Mouse (Mus musculus) G1E (cell line): ENCODE measurements at regions not wholly inside any gene's neighbourhood (a gene's known extent, or its start where the extent isn't known, plus 50 kb on each side); places are given as distances from the start of the nearest gene placed in this dataset.

Source experiments
- ATAC-seq: 2 replicates; pipeline ENCODE4 v1.8.0; 2016; ENCODE audit warnings: mild to moderate bottlenecking; ENCODE audit not compliant: insufficient number of reproducible peaks, poor library complexity, low FRiP score, severe bottlenecking; ENCODE audit errors: extremely low read depth
- DNase-seq: peaks from one replicate; pipeline ENCODE4 v3.0.0; 2012; ENCODE audit warnings: low spot score
- H3K27me3 ChIP-seq: 2 replicates; pipeline ENCODE4 v1.6.1; 2012; ENCODE audit warnings: mild to moderate bottlenecking, low read length, inconsistent platforms; ENCODE audit not compliant: insufficient read depth
- H3K36me3 ChIP-seq: replicated peaks from 2 replicates; pipeline ENCODE3; 2012; ENCODE audit warnings: mild to moderate bottlenecking, inconsistent platforms
- H3K4me1 ChIP-seq: 2 replicates; pipeline ENCODE4 v1.6.1; 2012; ENCODE audit warnings: low read depth, low read length, inconsistent platforms, mixed read lengths; ENCODE audit not compliant: insufficient read depth
- H3K4me3 ChIP-seq: 2 replicates; pipeline ENCODE4 v1.5.1; 2012; ENCODE audit warnings: low read depth, mild to moderate bottlenecking, inconsistent platforms, low read length, moderate library complexity, mixed read lengths
- H3K9me3 ChIP-seq: replicated peaks from 2 replicates; pipeline ENCODE4 v1.6.1; 2012; ENCODE audit warnings: inconsistent platforms
- CTCF ChIP-seq: IDR thresholded peaks from 2 replicates; pipeline ENCODE4 v1.5.1; 2012; ENCODE audit warnings: low read depth, low read length, inconsistent platforms, mixed read lengths
- GATA1 ChIP-seq: IDR thresholded peaks from 2 replicates; pipeline ENCODE4 v1.6.1; 2012; ENCODE audit warnings: borderline replicate concordance, low read length, inconsistent platforms, mixed read lengths
- GATA2 ChIP-seq: IDR thresholded peaks from 2 replicates; pipeline ENCODE4 v1.6.1; 2012; ENCODE audit warnings: low read depth, low read length, inconsistent platforms, borderline replicate concordance
- POLR2AphosphoS5 ChIP-seq: IDR thresholded peaks from 2 replicates; pipeline ENCODE4 v1.6.1; 2012; ENCODE audit warnings: low read depth, low read length, inconsistent platforms; ENCODE audit not compliant: insufficient replicate concordance
- TAL1 ChIP-seq: conservative IDR thresholded peaks from 2 replicates; pipeline ENCODE4 v1.6.1; 2012; ENCODE audit warnings: low read depth, low read length, inconsistent platforms, mixed read lengths

DNA sequence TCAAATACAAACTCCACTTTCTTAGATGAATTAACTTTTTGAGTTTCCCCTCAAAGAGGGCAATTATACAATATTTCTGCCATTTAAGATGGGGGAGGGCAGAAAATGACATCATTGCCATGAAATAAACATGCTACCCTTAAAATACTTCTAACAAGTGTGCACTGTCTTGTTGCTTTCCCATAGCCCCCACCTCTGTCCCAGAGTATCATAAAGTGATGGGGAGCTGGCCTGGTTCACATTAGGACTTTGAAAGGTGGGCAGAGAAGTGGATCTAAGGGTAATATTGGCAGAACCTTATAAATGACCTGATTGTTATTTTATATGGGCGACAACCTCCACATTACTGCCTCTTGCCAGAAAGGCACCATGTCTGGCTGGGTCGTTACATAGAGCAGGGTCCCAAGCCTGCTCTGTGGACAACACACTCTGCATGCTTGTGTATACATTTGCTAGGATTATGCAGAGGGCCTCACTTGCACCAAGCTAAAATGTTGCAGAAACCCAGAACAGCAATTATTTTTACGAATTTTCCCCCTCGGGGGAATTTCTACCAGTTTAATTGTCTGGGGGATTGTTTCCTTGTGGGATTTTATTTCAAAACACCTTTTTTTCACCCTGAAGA is 521.3 kb downstream of the Ebf1 start:
- Histone ChIP-seq H3K4me1 (no peaks in the 10 kb centered on the region), H3K9me3 (no peaks in the 10 kb centered on the region), H3K4me3 (no peak overlapping the region), H3K27me3 (no peaks in the 10 kb centered on the region), H3K36me3 (no peaks in the 10 kb centered on the region)
- no peak for DNase-seq
- TF ChIP-seq CTCF: no peak
- TF ChIP-seq GATA1: no peak
- TF ChIP-seq GATA2: no peak
- TF ChIP-seq TAL1: no peak
- no peak for TF ChIP-seq POLR2AphosphoS5
- no peak for ATAC-seq

DNA sequence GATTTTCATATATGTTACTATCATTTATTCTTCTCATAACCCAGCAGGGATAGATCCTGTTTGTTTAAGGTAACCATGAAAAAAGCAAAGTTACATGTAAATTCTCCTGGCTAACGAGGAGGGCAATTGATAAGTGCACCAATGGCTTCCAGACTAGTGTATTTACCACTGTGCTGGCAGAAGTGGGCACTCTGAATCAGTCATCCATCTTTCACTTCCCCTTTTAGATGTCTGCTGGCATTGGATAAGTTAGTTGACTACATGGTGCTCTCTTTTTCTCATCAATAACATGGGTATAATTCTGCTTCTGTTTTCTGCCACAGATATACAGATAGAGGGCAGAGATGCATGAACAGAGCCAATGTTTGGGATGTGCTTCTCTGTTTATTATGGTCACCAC is 523.4 kb downstream of the Ebf1 start:
- DNase-seq (no peak), ATAC-seq (no peak)
- no peak overlapping the region for H3K4me3 ChIP-seq

DNA sequence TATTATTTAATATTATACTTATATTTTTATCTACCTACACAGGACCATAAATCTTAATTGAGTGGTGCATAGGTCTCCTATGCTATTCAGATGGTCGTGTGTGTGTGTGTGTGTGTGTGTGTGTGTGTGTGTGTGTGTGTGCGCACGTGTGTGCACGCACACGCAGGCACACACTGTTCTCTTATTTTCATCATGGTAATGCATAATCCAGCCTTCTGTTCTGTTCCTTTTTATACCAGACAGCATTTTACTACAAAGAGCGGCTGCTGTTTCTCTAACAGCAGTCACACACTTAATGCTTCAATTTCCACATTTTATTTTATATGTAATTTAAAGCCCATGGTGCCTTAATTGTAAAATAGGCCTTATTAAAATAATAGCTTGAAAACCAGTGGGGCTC is 537.0 kb downstream of the Ebf1 start:
- Histone ChIP-seq H3K9me3 (no peaks in the 10 kb centered on the region), H3K4me1 (no peaks in the 10 kb centered on the region), H3K27me3 (no peaks in the 10 kb centered on the region), H3K4me3 (no peak overlapping the region), H3K36me3 (no peaks in the 10 kb centered on the region)
- no peak for ATAC-seq
- DNase-seq: no peak
- TF ChIP-seq CTCF (no peak), GATA2 (no peak), GATA1 (no peak), TAL1 (no peak), POLR2AphosphoS5 (no peak)

More for the DNA sequence above, 523.4 kb downstream of the Ebf1 start:
- Histone ChIP-seq H3K27me3 (no peaks in the 10 kb centered on the region), H3K36me3 (no peaks in the 10 kb centered on the region), H3K4me1 (no peaks in the 10 kb centered on the region), H3K9me3 (no peaks in the 10 kb centered on the region)
- TF ChIP-seq POLR2AphosphoS5 (no peak), CTCF (no peak)

GRCm38 (mm10) chr11:45154497-45154896 is 537.4 kb downstream of the Ebf1 start:
- DNase-seq (no peak), ATAC-seq (no peak)
- no peak for TF ChIP-seq TAL1
- no peak for TF ChIP-seq POLR2AphosphoS5
- TF ChIP-seq GATA2: no peak
- no peak for TF ChIP-seq CTCF
- TF ChIP-seq GATA1: no peak
- no peaks in the 10 kb centered on the region for H3K9me3 ChIP-seq
- no peaks in the 10 kb centered on the region for H3K4me1 ChIP-seq
- H3K27me3 ChIP-seq: no peaks in the 10 kb centered on the region
- no peak overlapping the region for H3K4me3 ChIP-seq
- H3K36me3 ChIP-seq: no peaks in the 10 kb centered on the region

DNA sequence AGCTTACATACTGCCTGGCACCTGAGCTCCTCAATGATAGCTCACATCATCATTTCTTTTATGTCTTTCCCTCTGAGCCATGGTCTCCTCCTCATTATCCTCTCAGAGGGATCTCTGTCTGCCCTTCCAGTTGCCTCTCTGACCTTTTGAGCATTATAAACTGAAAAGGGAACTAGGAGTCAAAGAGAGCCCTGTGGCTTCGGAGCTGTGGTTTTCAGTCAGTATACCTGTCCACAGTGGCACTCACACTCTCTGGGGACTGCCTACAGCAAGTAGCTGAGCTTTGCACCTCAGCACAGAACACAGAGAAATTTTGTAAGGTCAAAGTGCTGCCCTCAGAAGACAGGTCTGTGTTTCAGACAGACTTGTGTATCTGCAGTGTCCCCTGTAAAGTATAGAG is 538.7 kb downstream of the Ebf1 start:
- TF ChIP-seq CTCF: no peak
- TF ChIP-seq GATA2: no peak
- no peak for TF ChIP-seq TAL1
- TF ChIP-seq GATA1: no peak
- no peak for TF ChIP-seq POLR2AphosphoS5
- Histone ChIP-seq H3K36me3 (no peaks in the 10 kb centered on the region), H3K9me3 (no peaks in the 10 kb centered on the region), H3K27me3 (no peaks in the 10 kb centered on the region), H3K4me1 (no peaks in the 10 kb centered on the region), H3K4me3 (no peak overlapping the region)
- no peak for ATAC-seq
- no peak for DNase-seq

- H3K4me3 ChIP-seq: no peak overlapping the region
- ATAC-seq (no peak), DNase-seq (no peak)
- no peaks in the 10 kb centered on the region for H3K4me1 ChIP-seq
- TF ChIP-seq CTCF (no peak), GATA1 (no peak)
- no peaks in the 10 kb centered on the region for H3K36me3 ChIP-seq
- no peaks in the 10 kb centered on the region for H3K27me3 ChIP-seq
- H3K9me3 ChIP-seq: no peaks in the 10 kb centered on the region
These were observed 541.2 kb downstream of the Ebf1 start for GRCm38 (mm10) chr11:45158282-45158681.

DNA sequence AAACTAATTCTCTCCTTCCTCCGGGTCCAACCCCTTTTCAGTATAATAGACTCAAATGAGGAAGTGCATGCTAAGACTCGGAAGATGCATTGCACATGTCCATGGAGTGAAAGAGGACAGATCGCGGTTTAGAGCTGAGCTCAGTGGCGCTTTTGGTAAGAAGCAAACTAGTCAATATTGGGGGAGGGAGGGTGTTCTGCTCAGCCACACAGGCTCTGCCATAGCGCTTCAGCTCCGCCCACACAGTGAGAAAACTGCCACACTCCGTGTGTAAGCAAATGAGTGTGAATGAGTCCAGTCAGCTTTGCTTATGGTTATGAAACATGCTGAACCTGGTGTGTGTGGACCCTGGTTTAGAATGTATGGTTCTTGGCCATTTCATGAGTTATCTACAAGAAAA is 543.8 kb downstream of the Ebf1 start:
- no peaks in the 10 kb centered on the region for H3K36me3 ChIP-seq
- no peaks in the 10 kb centered on the region for H3K27me3 ChIP-seq
- TF ChIP-seq CTCF: no peak
- TF ChIP-seq POLR2AphosphoS5: no peak
- TF ChIP-seq GATA2: no peak
- no peak overlapping the region for H3K4me3 ChIP-seq
- H3K4me1 ChIP-seq: no peaks in the 10 kb centered on the region
- DNase-seq (no peak), ATAC-seq (no peak)
- no peaks in the 10 kb centered on the region for H3K9me3 ChIP-seq
